Mouse (Mus musculus) urinary bladder, adult 2 months (tissue): Measurements from ENCODE around the gene Raet1d. TPM values are rescaled to one million over a fixed set of nuclear protein-coding genes. Genes with fewer than 3 reads are reported as not detected.
"Not testable (repeated sequence)": the region's sequence is repeated elsewhere in the genome, so short reads cannot be mapped to it uniquely, and the experiment has no call there.

Experiments used
- DNase-seq: peaks from one replicate; pipeline ENCODE4 v3.0.0; 2022; ENCODE audit warnings: low spot score
- polyA plus RNA-seq: library from polyadenylated mRNA; depleted of rRNA; stranded (reverse); fragments of >200 nt; gene quantifications from 2 replicates; pipeline ENCODE4 v1.2.3, GENCODE M21; 2012; rRNA removed

The Raet1d gene
- 1.3 and 1.6 TPM in 2 replicates for polyA plus RNA-seq

DNA sequence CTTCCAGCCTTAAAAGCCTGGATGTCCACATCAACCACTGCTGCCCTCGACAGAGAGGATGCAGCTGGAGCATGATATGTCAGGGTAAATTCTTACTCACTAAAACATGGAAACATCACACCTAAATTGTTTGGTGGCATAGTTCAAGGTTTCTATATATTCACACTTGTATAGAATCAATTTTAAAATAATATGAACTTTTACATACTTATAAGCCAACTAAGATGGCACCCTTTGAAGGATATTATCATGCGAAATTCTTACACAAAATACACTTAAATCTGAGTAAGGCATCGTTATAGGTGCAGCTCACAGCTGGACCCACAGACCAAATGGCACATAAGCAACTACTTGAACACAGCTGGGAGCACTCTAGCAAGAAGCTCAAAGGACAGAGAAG lies at the start of gene Raet1d:
Gene Raet1d (plus strand): TSS at position 301 of the 400 bp plus-strand sequence.
- DNase-seq = not testable (repeated sequence)

DNA sequence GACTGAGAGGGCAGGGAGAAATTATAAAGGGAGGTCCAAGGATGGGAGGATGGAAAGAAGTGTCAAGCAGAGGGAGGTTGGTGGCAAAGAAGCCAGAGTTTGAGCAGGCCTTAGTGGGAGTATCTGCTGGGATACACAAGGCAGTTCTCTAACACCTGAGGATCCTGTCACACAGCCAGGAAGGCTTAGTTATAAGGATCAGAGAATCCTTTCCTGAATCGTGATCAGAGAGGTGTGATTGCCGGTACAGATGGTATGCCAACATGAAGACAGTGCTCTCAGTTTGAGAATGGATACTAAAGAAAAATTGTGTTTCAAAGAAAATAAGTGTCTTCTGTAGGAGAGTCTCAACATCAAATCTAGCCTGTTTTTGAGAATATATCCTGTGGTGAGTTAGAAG lies 37.5 kb upstream of the Raet1d start:
- DNase-seq = no peak

DNA sequence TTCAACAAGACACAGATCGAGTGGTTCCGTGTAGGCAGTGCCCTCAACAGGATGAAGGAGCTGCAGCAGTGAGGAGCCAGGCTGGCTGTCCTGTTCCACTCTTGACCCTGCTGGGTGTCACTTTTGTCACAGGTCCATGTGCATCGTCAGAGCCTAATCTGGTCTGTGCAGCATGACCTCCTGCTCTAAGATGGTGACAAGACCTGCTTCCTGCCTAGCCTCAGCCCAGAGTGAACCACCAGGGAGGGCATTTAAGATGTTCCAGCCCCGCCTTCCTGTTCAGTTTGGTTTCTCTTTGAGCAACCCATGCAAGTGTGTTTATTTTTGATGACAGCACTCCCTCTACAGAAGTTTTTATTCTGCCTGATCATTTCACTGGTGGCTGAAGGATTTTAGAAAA lies 14.6 kb upstream of the Raet1d start:
- not testable (repeated sequence) for DNase-seq

DNA sequence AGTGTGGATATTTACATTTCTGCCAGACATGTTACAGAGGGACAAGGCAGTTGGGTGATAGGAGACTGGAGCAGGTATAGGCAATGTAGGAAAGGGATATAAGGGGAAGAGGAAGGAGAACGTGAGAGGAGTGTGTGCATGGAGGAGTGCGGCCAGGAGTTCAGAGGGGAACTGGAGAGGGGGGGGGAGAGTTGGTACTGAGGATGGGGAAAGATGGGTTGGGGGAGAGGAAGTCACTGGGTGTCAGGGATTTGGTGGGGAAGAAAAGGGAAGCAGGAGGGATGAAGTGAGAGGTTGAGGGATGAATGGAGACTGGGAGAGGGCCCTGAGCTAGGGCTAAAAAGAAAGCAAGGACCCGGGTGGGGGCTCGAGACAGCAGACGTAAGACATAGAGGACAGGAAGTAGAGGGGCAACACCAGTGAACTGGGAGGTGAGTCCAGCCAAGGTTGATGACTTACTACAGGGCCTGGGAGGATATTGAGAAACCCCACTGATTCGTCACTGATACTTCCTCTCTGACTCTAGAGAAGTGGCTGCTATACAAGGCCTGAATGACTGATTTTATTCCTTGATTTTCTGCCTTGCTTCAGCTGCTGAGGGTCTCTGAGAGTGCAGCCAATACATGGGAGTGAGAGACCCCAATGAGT lies 6.7 kb upstream of the Raet1d start:
- DNase-seq = not testable (repeated sequence)

DNA sequence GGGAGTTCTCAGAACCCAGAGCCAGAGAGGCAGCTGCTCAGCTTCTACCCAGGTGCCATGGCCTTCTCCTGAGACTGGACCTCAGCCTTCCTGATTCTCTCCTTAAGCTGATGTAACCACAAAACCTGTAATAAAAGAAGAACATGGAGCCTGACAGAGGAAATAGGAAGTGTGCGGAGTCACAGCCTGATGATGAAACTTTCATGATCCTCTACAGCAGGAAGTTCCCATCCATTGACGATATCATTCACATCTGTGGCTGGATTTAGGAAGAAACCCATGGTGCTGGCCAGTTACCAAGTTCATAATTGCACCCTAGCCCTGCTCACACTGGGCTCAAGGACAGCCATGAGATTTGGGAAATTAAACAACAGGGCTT lies 6.2 kb upstream of the Raet1d start:
- DNase-seq = not testable (repeated sequence)

DNA sequence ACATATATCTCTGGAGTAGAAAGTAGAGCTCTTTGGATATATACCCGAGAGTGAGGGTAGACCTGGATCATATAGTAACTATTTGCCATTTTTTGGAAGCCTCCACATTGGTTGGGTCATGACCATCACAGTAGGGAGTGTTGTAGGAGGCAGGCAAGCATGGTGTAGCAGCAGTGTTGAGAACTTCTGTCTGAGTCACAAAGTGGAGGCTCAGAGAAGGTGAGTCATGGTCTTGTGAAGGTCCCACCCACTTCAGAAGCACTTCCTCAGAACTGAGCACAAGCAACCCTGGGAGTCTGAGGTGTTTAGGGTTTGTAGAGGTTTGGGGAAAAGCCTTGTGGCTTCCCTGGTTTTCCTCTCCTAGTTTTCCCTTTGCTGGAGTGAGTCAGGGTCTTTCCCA lies 3.0 kb upstream of the Raet1d start:
- not testable (repeated sequence) for DNase-seq

DNA sequence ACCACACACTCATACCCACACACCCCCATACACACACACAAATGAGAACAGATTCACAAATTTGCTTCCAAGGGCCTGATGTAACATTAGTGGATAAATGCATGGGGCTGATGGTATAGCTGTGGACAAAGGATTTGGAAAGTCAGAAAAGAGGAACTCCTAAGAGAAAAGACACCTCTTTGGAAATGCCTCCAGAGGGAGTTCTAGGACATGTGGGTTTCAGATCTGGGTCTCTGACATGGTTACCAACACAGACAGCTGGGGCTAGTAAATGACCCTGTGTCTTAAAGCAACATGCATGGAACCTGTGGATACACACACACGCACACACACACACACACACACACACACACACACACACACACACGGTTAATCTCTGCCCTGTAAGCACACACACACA lies 605 bp downstream of the Raet1d start:
- not testable (repeated sequence) for DNase-seq

DNA sequence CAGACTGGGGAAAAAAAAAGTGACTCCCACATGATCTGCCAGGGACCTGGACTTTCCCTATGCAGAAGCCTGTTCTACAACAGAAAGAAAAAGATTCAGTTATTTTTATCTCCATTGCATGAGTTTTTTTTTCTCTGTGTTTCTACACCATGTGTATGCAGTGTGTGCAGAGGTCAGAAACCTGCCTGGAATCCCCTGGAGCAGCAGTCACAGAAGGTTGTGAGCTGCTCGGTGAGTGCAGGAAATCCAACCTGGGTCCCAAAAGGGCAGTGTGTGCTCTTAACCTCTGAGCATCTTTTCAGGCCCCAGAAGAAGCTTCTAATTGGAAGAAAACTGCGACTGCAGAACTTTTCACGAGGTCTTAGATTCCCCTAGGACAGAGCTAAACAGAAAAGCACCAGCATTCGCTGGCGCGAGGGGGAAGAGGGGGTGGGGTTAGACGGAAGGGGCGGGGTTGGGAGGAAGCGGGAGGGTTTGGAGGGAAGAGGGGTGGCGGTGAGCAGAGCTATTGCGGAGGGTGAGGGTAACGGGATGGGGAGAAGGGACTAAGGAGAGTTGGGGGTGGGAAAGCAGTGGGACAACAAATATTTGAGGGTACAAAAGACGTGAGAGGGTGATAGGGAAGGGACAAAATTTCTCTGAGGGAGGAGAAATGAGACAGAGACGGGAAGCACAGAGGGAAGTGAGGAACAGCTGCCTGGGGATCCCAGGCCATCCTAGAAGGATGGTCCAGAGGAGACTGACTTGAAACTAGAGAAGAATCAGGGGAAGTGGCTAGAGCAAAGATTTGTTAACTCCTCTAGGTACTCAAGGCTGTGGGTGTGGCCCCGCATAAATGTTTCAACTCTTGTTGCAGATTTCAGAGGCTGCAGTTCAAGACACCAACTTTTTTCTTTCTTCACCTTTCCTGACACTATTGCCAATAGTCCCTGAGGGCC lies 1.3 kb downstream of the Raet1d start:
- DNase-seq = not testable (repeated sequence)

DNA sequence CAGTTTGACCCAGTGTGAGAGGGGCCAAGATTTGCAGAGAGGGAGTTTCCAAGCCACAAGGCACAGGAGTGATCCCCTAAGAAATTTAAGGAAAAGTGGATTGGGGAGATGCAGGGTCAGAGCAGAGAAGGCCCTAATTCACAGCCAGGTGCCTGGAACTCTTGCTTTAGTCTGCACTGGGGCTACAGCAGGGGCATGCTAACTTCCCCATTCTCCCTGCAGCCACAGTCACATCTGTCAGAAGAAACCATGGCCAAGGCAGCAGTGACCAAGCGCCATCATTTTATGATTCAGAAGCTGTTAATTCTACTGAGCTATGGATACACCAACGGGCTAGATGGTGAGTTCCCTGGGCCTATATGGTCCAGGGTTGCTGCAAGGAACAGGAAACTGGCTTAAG lies 2.1 kb downstream of the Raet1d start:
- not testable (repeated sequence) for DNase-seq

DNA sequence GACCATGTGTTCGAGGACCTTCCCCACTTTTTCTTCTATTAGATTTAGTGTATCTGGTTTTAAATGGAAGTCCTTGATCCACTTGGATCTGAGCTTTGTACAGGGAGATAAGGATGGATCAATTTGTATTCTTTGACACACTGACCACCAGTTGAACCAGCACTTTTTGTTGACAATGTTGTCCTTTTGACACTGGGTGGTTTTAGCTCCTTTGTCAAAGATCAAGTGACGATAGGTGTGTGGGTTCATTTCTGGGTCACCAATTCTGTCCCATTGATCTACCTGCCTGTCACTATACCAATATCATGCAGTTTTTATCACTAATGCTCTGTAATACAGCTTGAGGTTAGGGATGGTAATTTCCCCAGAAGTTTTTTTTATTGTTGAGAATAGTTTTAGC lies 4.6 kb downstream of the Raet1d start:
- not testable (repeated sequence) for DNase-seq

DNA sequence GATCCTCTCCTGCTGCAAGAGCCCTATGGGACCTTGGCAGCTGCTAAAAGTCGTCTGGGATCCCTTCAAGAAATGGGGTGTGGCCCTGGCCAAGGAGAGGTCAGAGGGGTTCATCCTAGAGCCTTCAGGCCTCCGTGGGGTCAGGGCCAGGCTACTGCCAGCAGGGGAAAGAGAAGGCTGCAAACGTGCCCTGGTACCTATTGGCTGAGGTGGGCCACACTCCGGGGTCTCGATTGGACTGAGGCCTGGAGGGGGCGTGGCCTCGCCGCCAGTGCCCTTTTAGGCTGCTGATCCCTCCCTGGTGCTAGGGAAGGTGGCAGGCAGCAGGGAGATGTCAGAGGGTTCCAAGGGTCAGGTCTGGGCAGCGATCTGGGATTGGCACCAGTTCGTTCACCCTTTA lies 20.9 kb downstream of the Raet1d start:
- DNase-seq = not testable (repeated sequence)

DNA sequence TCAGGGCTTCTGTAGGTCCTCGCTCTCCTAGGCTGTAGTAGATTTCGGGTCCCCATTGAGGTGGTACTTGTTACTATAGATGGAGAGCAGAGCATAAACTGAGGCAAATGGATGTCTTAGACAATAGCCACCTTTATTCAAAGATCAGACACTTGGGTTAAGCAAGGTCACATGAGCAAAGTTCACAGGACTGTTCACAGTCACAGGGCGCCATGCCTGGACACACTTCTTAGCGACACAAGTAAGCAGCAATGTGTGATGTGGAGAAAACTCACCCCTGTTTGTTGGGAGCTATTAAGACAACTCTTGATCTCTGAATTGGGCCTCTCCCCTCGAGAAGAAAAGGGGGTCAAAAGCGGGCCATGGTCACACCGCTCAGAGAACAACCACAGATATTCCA lies 29.8 kb downstream of the Raet1d start:
- DNase-seq = not testable (repeated sequence)

DNA sequence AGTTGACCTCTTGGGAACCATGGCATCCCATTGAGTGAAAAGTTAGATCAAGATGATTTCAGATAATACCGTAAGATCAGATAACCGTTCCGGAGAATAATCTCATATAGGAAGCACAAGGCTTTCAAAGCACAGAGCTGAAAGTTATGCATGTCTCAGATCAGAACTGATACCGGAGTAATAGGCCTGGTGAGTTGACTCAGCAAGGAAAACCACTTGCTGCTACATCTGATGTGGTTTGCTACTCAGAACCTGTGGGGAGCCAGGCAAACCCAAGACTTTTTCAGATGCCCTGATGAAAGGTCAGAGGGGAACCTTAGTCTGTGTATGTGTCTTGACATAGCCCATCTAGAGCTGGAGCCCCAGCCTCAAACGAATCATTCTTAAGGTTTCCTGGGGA lies 31.3 kb downstream of the Raet1d start:
- DNase-seq = not testable (repeated sequence)

DNA sequence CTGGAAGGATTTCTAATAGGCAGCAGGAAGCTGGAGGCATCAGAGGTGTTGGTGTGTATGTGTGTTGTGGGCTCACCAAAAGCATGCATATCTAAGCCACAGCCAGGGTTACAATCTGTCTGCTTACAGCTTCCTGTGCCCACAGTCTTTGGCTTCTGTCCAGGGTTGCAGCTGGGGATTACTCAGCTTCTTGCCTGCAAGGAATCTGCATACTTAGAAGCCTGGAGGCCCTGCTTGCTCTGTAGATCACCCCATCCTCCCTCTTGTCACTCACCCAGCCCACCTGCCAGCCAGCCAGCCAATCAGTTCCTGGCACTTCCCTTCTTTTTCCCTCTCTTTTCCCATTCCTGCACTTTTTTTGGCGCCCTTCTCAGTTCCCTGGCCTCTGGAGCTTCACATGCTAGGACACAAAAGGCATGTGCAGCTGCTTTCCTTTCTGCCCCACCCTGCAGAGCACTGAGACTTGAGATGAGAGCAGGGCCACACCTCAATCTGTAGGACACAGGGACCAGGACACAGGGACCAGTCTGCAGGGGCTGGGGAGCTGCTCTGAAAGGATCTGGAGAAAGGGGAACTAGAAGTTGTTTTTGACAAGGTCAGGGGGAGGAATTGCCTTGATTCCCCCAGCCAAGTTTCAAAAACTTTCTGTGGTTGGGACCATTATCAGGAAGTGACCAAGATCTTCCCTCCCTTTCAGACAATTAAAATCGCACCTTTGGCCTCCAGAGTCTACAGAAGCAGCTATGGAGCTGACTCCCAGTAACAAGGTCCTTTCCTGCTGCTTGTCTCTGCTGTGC lies 32.9 kb downstream of the Raet1d start:
- DNase-seq = not testable (repeated sequence)

DNA sequence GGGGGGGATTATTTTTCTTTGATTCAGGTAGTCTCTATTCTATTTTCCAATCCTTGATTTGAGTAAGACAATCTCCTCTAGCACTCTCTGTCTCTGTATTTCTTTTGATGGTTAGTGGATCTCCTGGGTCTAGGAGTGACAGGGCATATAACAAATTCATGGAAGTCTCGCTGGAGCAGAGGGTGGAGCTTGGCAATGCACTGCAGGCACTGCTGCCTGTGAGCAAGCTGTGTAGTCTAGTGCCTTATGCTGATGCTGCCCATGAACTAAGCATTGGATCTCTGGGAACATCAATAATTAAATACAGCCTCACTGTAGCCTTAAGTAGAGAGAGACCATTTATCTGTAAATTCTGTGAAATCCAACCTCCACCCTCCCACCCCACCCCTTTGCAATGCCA lies 36.3 kb downstream of the Raet1d start:
- DNase-seq = not testable (repeated sequence)

DNA sequence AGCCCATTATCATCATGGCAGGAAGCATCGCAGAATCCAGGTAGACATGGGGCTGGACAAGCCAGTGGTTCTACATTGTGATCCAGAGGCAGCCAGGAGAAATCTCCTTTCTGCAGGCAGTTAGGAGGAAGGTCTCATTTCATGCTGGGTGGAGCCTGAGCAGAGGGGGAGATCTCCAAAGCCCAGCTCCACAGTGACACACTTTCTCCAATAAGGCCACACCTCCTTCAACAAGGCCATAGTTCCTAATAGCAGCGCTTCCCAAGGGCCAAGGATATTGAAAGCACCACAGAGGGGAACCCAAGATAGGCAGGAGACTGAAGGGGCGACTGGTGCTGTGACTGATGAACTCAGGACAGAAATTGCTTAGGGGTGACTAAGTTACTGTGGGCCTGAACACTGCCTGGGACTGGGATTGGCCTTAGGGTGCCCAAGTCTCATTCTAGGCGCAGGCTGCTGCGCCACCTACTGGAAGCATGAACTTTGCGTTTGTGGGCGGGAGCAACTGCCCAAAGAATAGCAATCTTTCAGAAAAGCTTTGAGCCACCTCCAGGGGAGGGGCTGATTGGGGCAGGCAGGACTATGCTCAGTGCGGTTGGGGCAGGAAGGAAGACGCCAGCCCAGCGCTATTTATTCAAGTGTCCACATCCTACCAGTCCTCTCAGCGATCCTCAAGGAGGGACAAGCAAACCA lies 42.0 kb downstream of the Raet1d start:
- DNase-seq = not testable (repeated sequence)

DNA sequence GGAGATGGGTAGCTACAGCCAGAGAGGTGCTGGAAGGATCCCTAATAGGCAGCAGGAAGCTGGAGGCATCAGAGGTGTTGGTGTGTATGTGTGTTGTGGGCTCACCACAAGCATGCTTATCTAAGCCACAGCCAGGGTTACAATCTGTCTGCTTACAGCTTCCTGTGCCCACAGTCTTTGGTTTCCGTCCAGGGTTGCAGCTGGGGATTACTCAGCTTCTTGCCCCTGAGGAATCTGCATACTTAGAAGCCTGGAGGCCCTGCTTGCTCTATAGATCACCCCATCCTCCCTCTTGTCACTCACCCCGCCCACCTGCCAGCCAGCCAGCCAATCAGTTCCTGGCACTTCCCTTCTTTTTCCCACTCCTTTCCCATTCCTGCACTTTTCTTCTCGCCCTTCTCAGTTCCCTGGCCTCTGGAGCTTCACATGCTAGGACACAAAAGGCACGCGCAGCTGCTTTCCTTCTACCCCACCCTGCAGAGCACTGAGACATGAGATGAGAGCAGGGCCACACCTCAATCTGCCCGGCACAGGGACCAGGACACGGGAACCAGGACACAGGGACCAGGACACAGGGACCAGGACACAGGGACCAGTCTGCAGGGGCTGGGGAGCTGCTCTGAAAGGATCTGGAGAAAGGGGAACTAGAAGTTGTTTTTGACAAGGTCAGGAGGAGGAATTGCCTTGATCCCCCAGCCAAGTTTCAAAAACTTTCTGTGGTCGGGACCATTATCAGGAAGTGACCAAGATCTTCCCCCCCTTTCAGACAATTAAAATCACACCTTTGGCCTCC lies 53.5 kb downstream of the Raet1d start:
- not testable (repeated sequence) for DNase-seq
